ENCODE assay signal across 8 mouse cellular contexts in genomic region chr4:80864511-80864922, GRCm38 (mm10). TPM values are rescaled to one million over a fixed set of nuclear protein-coding genes. Genes with fewer than 3 reads are reported as not detected.
A peak's percentile ranks its signal among the peaks of the same experiment; 100 is the strongest.
DNase-seq lines count a peak whose midpoint lies in the region; ATAC-seq lines count a peak whose summit lies in the region.

No protein-coding gene starts in this region.

- peak overlapping the region; percentile 64 for H3K4me2 ChIP-seq in embryonic facial prominence, embryonic 15.5 days (replicated peaks)
- H3K4me2 ChIP-seq in hindbrain, embryonic 13.5 days: peak overlapping the region; percentile 69
- H3K4me2 ChIP-seq in stomach, embryonic 16.5 days (ENCODE audit: low read depth, low read length): peak overlapping the region; percentile 75

- under 1% methylated on average over 17 of the region's 17 CpGs for WGBS in embryonic facial prominence, embryonic 15.5 days
- WGBS in hindbrain, embryonic 13.5 days: under 1% methylated on average over 17 of the region's 17 CpGs
- WGBS in midbrain, embryonic 10.5 days: under 1% methylated on average over 17 of the region's 17 CpGs
- 1% methylated on average over 17 of the region's 17 CpGs for WGBS in stomach, embryonic 16.5 days

- 0 out of 2 replicates have a peak overlapping the region, but pooled peaks have one; percentile 22 for H3K27ac ChIP-seq in embryonic facial prominence, embryonic 15.5 days (replicated peaks)
- H3K27ac ChIP-seq in hindbrain, embryonic 13.5 days: peak overlapping the region; percentile 52
- H3K27ac ChIP-seq in midbrain, embryonic 10.5 days (replicated peaks): peak overlapping the region; percentile 79
- no peak overlapping the region for H3K27ac ChIP-seq in stomach, embryonic 16.5 days (ENCODE audit: low read length)

- peak; percentile 10 to 25 for DNase-seq in lung, adult 18-20 months
- DNase-seq in lung, postnatal 25 days (ENCODE audit: low spot score): no peak
- DNase-seq in left cerebral cortex, adult 9 months (ENCODE audit: low spot score in 2 of 2): peak; percentile 33 to 82
- peak; percentile 54 for DNase-seq in midbrain, embryonic 10.5 days (ENCODE audit: low spot score)
- DNase-seq in adipocyte (ENCODE audit: low spot score): no peak

- peak; percentile 63 for ATAC-seq in embryonic facial prominence, embryonic 15.5 days (ENCODE audit: insufficient number of reproducible peaks, low FRiP score, low TSS enrichment, low read depth)
- peak; percentile 87 for ATAC-seq in hindbrain, embryonic 13.5 days (ENCODE audit: low FRiP score)
- no peak for ATAC-seq in stomach, embryonic 16.5 days (ENCODE audit: insufficient read depth, low FRiP score)

- no peaks in the 10 kb centered on the region; the same call in 1 of the 2 replicates for H3K4me1 ChIP-seq in embryonic facial prominence, embryonic 15.5 days
- peaks cover 6% of the 10 kb centered on the region for H3K4me1 ChIP-seq in hindbrain, embryonic 13.5 days (replicated peaks)
- H3K4me1 ChIP-seq in midbrain, embryonic 10.5 days: peaks cover 7% of the 10 kb centered on the region
- 0 out of 2 replicates have a peak, but pooled peaks cover 4% of the 10 kb centered on the region for H3K4me1 ChIP-seq in stomach, embryonic 16.5 days (ENCODE audit: control insufficient read depth, insufficient read depth, low read length)

- no peak overlapping the region for H3K9ac ChIP-seq in embryonic facial prominence, embryonic 15.5 days
- peak overlapping the region; percentile 67 for H3K9ac ChIP-seq in hindbrain, embryonic 13.5 days
- H3K9ac ChIP-seq in stomach, embryonic 16.5 days (ENCODE audit: low read length): peak overlapping the region; percentile 67

- H3K36me3 ChIP-seq in embryonic facial prominence, embryonic 15.5 days: no peaks in the 10 kb centered on the region
- no peaks in the 10 kb centered on the region for H3K36me3 ChIP-seq in hindbrain, embryonic 13.5 days
- H3K36me3 ChIP-seq in midbrain, embryonic 10.5 days: no peaks in the 10 kb centered on the region
- H3K36me3 ChIP-seq in stomach, embryonic 16.5 days (ENCODE audit: control insufficient read depth, insufficient read depth, low read length): no peaks in the 10 kb centered on the region

- H3K4me3 ChIP-seq in embryonic facial prominence, embryonic 15.5 days (replicated peaks): peak overlapping the region; percentile 36
- H3K4me3 ChIP-seq in hindbrain, embryonic 13.5 days: peak overlapping the region; percentile 39
- peak overlapping the region; percentile 52 for H3K4me3 ChIP-seq in midbrain, embryonic 10.5 days
- peak overlapping the region; percentile 43 for H3K4me3 ChIP-seq in stomach, embryonic 16.5 days (replicated peaks; ENCODE audit: low read length)

- H3K9me3 ChIP-seq in embryonic facial prominence, embryonic 15.5 days (replicated peaks): no peaks in the 10 kb centered on the region
- H3K9me3 ChIP-seq in hindbrain, embryonic 13.5 days: no peaks in the 10 kb centered on the region
- no peaks in the 10 kb centered on the region for H3K9me3 ChIP-seq in midbrain, embryonic 10.5 days (replicated peaks)
- no peaks in the 10 kb centered on the region for H3K9me3 ChIP-seq in stomach, embryonic 16.5 days (replicated peaks; ENCODE audit: control insufficient read depth, low read length)

- H3K27me3 ChIP-seq in embryonic facial prominence, embryonic 15.5 days: no peaks in the 10 kb centered on the region
- no peaks in the 10 kb centered on the region for H3K27me3 ChIP-seq in hindbrain, embryonic 13.5 days
- H3K27me3 ChIP-seq in midbrain, embryonic 10.5 days (ENCODE audit: low read depth, poor library complexity, severe bottlenecking): no peaks in the 10 kb centered on the region
- H3K27me3 ChIP-seq in stomach, embryonic 16.5 days (ENCODE audit: control insufficient read depth, insufficient read depth, low read length): no peaks in the 10 kb centered on the region

RNA-seq across cellular contexts. Expression of gene Tyrp1, which starts 30.6 kb away (rescaled TPM):
- 3.4 and 5.7 TPM in 2 replicates for polyA plus RNA-seq in embryonic facial prominence, embryonic 15.5 days (2015; fragmentation: Nextera tagmentation; extraction: Ambion mirVana)
- 0.25 and 0.27 TPM in 2 replicates for polyA plus RNA-seq in hindbrain, embryonic 13.5 days (2015; fragmentation: Nextera tagmentation; extraction: Ambion mirVana)
- polyA plus RNA-seq in midbrain, embryonic 10.5 days (2016; fragmentation: Nextera tagmentation; extraction: Ambion mirVana): 0.21 and 0.31 TPM in 2 replicates
- polyA plus RNA-seq in stomach, embryonic 16.5 days (2015; fragmentation: Nextera tagmentation; extraction: Ambion mirVana): not detected in 2 replicates

RNA-seq across cellular contexts. Expression of gene Lurap1l, which starts 45.9 kb away (rescaled TPM):
- 20.2 and 20.9 TPM in 2 replicates for polyA plus RNA-seq in embryonic facial prominence, embryonic 15.5 days (2015; fragmentation: Nextera tagmentation; extraction: Ambion mirVana)
- polyA plus RNA-seq in hindbrain, embryonic 13.5 days (2015; fragmentation: Nextera tagmentation; extraction: Ambion mirVana): 8.6 and 8.8 TPM in 2 replicates
- polyA plus RNA-seq in midbrain, embryonic 10.5 days (2016; fragmentation: Nextera tagmentation; extraction: Ambion mirVana): 2.4 and 3.0 TPM in 2 replicates
- 27.1 and 27.7 TPM in 2 replicates for polyA plus RNA-seq in stomach, embryonic 16.5 days (2015; fragmentation: Nextera tagmentation; extraction: Ambion mirVana)

Comparison
In these comparisons a context has a peak if more than half of its experiments do, and no peak if none do; other contexts are left out.
1. DNase-seq: peak in lung, adult 18-20 months (2 of 2), left cerebral cortex, adult 9 months (2 of 2) and midbrain, embryonic 10.5 days (single experiment); none in lung, postnatal 25 days (single experiment) and adipocyte (single experiment).
2. Peak in every context shown above with its lines, with median percentiles within 50 percentile points of each other: H3K4me2 ChIP-seq and H3K4me3 ChIP-seq.